Mouse (Mus musculus): ENCODE measurements around the gene Cog6. TPM values are rescaled to one million over a fixed set of nuclear protein-coding genes. Genes with fewer than 3 reads are reported as not detected.

Gene Cog6
- polyA plus RNA-seq, 1 experiment from 2014 or later = 59.0 TPM

DNA sequence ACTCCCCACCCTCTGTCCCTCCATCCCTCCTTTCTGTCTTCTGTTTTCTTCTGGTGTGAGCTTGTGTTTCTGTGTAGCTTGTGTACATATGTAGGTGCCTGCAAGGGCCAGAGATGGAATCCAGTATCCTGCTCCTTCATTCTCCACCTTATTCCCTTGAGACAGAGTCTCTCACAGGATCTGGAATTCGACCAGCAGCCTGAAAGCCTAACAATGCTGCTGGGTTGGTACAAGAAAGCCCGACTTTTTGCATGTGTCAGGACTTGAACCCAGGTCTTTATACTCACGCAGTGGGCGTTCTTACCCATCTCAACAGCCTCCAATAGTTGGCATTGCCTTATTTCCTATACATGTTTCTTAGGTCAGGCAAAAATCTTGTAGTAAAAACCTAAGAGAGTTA lies 28.7 kb upstream of the Cog6 start:
- Histone ChIP-seq H3K9ac (ENCODE audit: low read depth, low read length) (no peak overlapping the region), H3K4me1 (ENCODE audit: control insufficient read depth, insufficient read depth, low read length) (peaks cover 29% of the 10 kb centered on the region), H3K36me3 (ENCODE audit: control insufficient read depth, insufficient read depth, low read length) (no peaks in the 10 kb centered on the region), H3K9me3 (replicated peaks; ENCODE audit: control insufficient read depth, low read length) (no peaks in the 10 kb centered on the region), H3K27ac (ENCODE audit: low read depth, low read length) (no peak overlapping the region), H3K27me3 (ENCODE audit: control insufficient read depth, insufficient read depth, low read length) (no peaks in the 10 kb centered on the region), H3K4me3 (ENCODE audit: low read depth, low read length) (no peak overlapping the region), H3K4me2 (peak overlapping the region; percentile 6; the same call in 1 of the 2 replicates)
- ATAC-seq (replicated peaks; ENCODE audit: insufficient number of reproducible peaks, low FRiP score, low TSS enrichment) = no peak
- WGBS (ENCODE audit: insufficient replicate concordance) = 81% methylated on average over 4 of the region's 4 CpGs

DNA sequence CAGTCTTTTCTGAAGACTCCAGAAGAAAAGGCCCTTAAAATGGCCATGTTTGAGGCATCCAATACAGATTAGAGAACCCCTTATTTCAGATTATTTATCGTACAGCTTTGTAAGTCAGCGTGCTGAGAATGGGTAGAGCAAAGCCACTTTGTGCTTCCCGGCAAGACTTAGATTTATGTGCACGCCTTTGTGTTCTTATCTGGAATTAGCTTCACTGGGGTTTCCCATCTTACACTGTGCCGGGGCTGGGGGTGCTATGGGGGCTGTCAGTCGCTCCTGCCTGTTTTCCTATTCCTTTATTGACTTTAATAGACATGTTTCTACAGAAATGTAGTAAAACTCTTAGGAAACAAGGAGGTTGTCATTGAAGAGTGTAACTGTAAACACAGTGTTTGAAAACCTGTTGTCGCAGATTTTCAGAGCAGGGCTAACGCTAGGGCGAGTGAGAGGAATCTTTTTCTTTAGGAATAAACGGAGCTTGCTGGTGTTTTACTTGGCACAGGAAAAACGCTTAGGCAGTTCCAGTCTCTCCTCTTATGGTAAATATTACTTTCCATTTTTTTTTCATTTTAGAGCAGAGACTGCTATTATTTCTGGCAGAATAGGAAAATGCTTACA lies 27.8 kb upstream of the Cog6 start:
- peaks cover 33% of the 10 kb centered on the region for H3K4me1 ChIP-seq (ENCODE audit: control insufficient read depth, insufficient read depth, low read length)
- peak overlapping the region; percentile 52; the same call in 1 of the 2 replicates for H3K9ac ChIP-seq (ENCODE audit: low read depth, low read length)
- H3K27ac ChIP-seq (ENCODE audit: low read depth, low read length) = peak overlapping the region; percentile 84
- no peak for ATAC-seq (replicated peaks; ENCODE audit: insufficient number of reproducible peaks, low FRiP score, low TSS enrichment)
- 41% methylated on average over 11 of the region's 11 CpGs for WGBS (ENCODE audit: insufficient replicate concordance)
- H3K36me3 ChIP-seq (ENCODE audit: control insufficient read depth, insufficient read depth, low read length) = no peaks in the 10 kb centered on the region
- H3K27me3 ChIP-seq (ENCODE audit: control insufficient read depth, insufficient read depth, low read length) = no peaks in the 10 kb centered on the region
- H3K9me3 ChIP-seq (replicated peaks; ENCODE audit: control insufficient read depth, low read length) = no peaks in the 10 kb centered on the region
- peak overlapping the region; percentile 88 for H3K4me2 ChIP-seq
- peak overlapping the region; percentile 69 for H3K4me3 ChIP-seq (ENCODE audit: low read depth, low read length)

DNA sequence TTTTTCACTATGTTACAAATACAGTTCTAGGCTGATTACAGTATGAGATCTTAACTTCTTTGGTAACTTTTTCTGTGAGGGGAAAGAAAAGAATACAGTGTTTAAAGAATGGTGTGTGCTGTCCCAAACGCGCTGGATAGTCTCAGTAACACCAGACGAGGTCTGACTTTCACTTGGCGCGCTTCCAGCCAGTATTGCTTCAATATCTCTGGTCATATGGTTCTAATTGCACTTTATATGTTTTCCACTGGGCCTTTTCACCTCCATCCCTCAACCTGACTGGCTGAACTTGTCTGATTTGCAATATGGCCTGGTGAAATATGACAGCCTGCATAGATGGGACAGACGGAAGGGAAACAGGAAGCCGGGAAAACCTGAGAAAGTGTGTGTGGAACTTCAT lies 27.2 kb upstream of the Cog6 start:
- H3K27ac ChIP-seq (ENCODE audit: low read depth, low read length) = peak overlapping the region; percentile 84
- 44% methylated on average over 7 of the region's 7 CpGs for WGBS (ENCODE audit: insufficient replicate concordance)
- no peaks in the 10 kb centered on the region for H3K27me3 ChIP-seq (ENCODE audit: control insufficient read depth, insufficient read depth, low read length)
- peak overlapping the region; percentile 52; the same call in 1 of the 2 replicates for H3K9ac ChIP-seq (ENCODE audit: low read depth, low read length)
- no peak for ATAC-seq (replicated peaks; ENCODE audit: insufficient number of reproducible peaks, low FRiP score, low TSS enrichment)
- peak overlapping the region; percentile 69 for H3K4me3 ChIP-seq (ENCODE audit: low read depth, low read length)
- no peaks in the 10 kb centered on the region for H3K36me3 ChIP-seq (ENCODE audit: control insufficient read depth, insufficient read depth, low read length)
- peak overlapping the region; percentile 88 for H3K4me2 ChIP-seq
- peaks cover 35% of the 10 kb centered on the region for H3K4me1 ChIP-seq (ENCODE audit: control insufficient read depth, insufficient read depth, low read length)
- H3K9me3 ChIP-seq (replicated peaks; ENCODE audit: control insufficient read depth, low read length) = no peaks in the 10 kb centered on the region

DNA sequence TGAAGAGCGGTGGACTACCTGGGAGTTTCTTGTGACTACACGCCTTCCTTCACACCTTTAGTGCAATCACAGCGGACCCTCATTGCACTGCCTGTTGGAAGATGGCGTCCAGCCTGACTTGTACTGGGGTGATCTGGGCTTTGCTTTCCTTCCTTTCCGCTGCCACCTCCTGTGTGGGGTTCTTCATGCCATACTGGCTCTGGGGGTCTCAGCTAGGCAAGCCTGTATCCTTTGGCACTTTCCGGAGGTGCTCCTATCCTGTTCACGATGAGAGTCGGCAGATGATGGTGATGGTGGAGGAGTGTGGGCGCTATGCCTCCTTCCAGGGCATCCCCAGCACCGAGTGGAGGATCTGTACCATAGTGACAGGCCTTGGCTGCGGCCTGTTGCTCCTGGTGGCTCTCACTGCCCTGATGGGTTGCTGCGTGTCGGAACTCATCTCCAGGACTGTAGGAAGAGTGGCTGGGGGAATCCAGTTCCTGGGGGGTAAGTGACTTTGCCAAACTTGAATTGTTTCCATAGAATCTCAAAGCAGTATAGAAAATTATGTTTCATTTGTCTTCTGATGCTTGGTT lies 26.3 kb upstream of the Cog6 start:
- peaks cover 35% of the 10 kb centered on the region for H3K4me1 ChIP-seq (ENCODE audit: control insufficient read depth, insufficient read depth, low read length)
- peak overlapping the region; percentile 24; the same call in 1 of the 2 replicates for H3K27ac ChIP-seq (ENCODE audit: low read depth, low read length)
- no peaks in the 10 kb centered on the region for H3K9me3 ChIP-seq (replicated peaks; ENCODE audit: control insufficient read depth, low read length)
- H3K4me2 ChIP-seq = peak overlapping the region; percentile 88
- H3K4me3 ChIP-seq (ENCODE audit: low read depth, low read length) = peak overlapping the region; percentile 69
- WGBS (ENCODE audit: insufficient replicate concordance) = 85% methylated on average over 13 of the region's 13 CpGs
- no peak for ATAC-seq (replicated peaks; ENCODE audit: insufficient number of reproducible peaks, low FRiP score, low TSS enrichment)
- no peak overlapping the region; the same call in 1 of the 2 replicates for H3K9ac ChIP-seq (ENCODE audit: low read depth, low read length)
- no peaks in the 10 kb centered on the region for H3K36me3 ChIP-seq (ENCODE audit: control insufficient read depth, insufficient read depth, low read length)
- no peaks in the 10 kb centered on the region for H3K27me3 ChIP-seq (ENCODE audit: control insufficient read depth, insufficient read depth, low read length)

DNA sequence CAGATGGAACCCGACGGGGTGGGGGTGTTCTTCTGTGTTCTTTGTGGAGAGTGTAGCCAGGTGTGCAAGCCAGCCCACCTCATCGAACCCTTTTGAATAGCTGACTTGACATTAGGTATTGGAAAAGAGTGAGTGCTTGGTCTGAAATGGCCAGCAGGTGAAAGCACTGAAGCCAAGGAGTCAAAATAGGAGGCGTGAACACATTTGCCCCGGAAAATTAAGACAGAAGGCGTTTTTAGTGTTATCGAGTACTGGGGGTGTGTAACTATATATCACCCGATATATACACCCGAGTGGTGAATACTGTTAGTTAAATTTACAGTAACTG lies 25.2 kb upstream of the Cog6 start:
- 19% methylated on average over 9 of the region's 9 CpGs for WGBS (ENCODE audit: insufficient replicate concordance)
- Histone ChIP-seq H3K27me3 (ENCODE audit: control insufficient read depth, insufficient read depth, low read length) (no peaks in the 10 kb centered on the region), H3K9me3 (replicated peaks; ENCODE audit: control insufficient read depth, low read length) (no peaks in the 10 kb centered on the region), H3K36me3 (ENCODE audit: control insufficient read depth, insufficient read depth, low read length) (no peaks in the 10 kb centered on the region), H3K4me2 (peak overlapping the region; percentile 88), H3K4me3 (ENCODE audit: low read depth, low read length) (peak overlapping the region; percentile 69), H3K9ac (ENCODE audit: low read depth, low read length) (peak overlapping the region; percentile 88), H3K27ac (ENCODE audit: low read depth, low read length) (peak overlapping the region; percentile 88; the same call in 1 of the 2 replicates), H3K4me1 (ENCODE audit: control insufficient read depth, insufficient read depth, low read length) (peaks cover 35% of the 10 kb centered on the region)
- ATAC-seq (replicated peaks; ENCODE audit: insufficient number of reproducible peaks, low FRiP score, low TSS enrichment) = no peak

DNA sequence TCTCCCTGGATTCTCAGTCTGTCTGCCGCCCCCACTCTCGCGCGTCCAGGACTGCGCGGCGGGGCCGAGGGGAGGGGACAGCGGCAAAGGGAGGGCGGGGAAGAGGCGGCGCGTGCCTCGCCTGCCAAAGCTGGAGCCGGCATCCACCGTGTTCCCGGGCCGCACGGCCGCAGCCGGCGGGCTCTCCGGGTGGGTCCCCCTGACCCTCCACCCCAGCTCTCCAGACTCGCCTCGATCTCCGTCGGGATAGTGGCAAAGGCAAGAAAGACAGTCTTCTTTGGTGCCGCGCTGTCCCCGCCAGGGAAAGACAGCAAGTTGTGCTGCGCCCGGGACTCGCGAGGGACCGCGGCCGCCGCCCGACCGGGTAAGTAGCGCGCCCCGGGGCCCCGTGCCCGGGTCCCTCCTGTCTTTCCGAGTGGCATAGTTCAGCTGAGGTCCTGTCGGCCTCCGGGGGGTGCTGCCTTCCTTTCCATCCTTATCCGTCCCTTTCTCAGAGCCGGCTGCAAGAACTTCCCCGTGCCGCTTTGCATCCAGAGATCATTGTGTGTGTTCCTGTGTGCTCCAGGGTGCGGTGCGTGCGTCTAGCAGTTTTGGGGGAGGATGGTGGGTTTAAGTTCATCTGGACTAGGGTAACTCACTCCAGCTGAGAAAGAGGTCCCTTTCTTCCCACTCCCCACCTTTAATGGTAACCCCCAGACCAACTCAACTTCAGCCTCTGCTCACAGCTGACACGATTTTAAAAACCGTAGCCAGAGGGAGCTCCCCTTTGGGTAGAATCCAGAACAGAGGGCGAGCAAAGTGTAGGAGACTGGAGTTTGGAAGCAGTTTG lies 24.6 kb upstream of the Cog6 start, which contains the start of gene Lhfp:
Gene Lhfp (plus strand): TSS at position 118 of the 829 bp plus-strand sequence.
- Histone ChIP-seq H3K36me3 (ENCODE audit: control insufficient read depth, insufficient read depth, low read length) (no peaks in the 10 kb centered on the region), H3K27me3 (ENCODE audit: control insufficient read depth, insufficient read depth, low read length) (no peaks in the 10 kb centered on the region), H3K27ac (ENCODE audit: low read depth, low read length) (peak within 1 kb of the TSS; percentile 88), H3K4me3 (ENCODE audit: low read depth, low read length) (peak within 1 kb of the TSS; percentile 69), H3K9ac (ENCODE audit: low read depth, low read length) (peak within 1 kb of the TSS; percentile 88), H3K4me1 (ENCODE audit: control insufficient read depth, insufficient read depth, low read length) (peaks cover 35% of the 10 kb centered on the region), H3K4me2 (peak within 1 kb of the TSS; percentile 88), H3K9me3 (replicated peaks; ENCODE audit: control insufficient read depth, low read length) (no peaks in the 10 kb centered on the region)
- peak; percentile 82 for ATAC-seq (replicated peaks; ENCODE audit: insufficient number of reproducible peaks, low FRiP score, low TSS enrichment)
- WGBS (ENCODE audit: insufficient replicate concordance) = under 1% methylated on average over 56 of the region's 58 CpGs

DNA sequence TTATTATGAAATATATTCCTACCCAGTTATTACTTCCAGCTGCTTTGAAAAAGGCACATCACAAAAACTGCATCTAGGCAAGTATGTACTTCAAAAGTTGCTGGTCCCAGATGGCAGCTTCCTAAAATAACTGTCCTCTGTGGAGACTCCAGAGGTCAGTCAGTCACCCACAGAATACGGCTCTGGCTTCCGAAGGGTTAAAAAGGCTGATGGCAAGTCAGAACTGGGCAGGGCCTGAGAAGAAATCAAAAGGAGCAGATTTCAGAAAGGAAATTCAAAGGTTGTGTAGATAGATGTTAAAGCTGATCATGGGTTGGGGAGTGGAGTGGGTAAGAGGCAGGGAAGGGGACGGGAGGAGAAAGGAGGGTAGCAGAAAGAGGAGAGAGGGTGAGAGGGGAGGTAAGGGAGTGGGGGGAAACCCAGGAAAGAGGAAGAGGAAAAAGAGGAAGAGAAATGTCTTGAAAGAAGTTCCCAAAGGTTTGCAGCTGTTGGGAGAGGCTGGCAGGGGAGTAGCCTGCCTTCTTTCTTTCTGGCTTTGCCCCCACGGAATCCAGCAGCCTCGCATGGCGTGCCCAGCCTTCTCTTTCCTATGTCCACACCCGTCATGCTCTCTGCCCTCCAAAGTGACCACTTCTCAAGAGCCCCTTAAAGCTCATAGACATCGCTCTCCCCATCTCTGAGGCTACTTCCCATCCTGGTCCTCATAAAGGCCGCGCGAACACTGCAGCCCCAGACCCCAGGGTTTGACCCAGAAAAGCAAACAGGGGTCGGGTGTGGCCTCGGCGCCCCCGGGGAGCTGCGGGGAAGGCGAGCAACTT lies 23.8 kb upstream of the Cog6 start:
- H3K27ac ChIP-seq (ENCODE audit: low read depth, low read length) = peak overlapping the region; percentile 88
- WGBS (ENCODE audit: insufficient replicate concordance) = 4% methylated on average over 17 of the region's 17 CpGs

DNA sequence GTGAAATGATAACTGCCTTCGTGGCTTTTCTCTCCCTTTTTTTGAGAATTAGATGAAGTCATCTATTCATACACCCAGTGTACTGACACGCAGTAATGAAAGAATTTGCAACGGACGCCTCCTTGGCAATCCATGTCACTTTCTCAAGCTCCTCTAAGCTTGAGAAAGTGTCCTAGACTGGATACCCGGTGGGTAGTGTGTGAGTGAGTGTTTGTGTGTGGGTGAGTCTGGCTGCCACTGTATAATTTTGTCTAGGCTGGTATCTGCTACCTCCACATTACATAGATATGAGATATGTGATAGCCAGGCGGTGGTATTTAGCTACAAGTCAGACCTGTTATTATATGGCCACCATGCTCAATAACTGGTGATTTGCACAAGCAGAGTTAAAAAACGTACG lies 22.7 kb upstream of the Cog6 start:
- no peak for ATAC-seq (replicated peaks; ENCODE audit: insufficient number of reproducible peaks, low FRiP score, low TSS enrichment)
- Histone ChIP-seq H3K27ac (ENCODE audit: low read depth, low read length) (no peak overlapping the region), H3K4me2 (no peak overlapping the region), H3K9me3 (replicated peaks; ENCODE audit: control insufficient read depth, low read length) (no peaks in the 10 kb centered on the region), H3K9ac (ENCODE audit: low read depth, low read length) (no peak overlapping the region), H3K27me3 (ENCODE audit: control insufficient read depth, insufficient read depth, low read length) (no peaks in the 10 kb centered on the region), H3K4me3 (ENCODE audit: low read depth, low read length) (no peak overlapping the region), H3K4me1 (ENCODE audit: control insufficient read depth, insufficient read depth, low read length) (peaks cover 28% of the 10 kb centered on the region), H3K36me3 (ENCODE audit: control insufficient read depth, insufficient read depth, low read length) (no peaks in the 10 kb centered on the region)
- 72% methylated on average over 8 of the region's 8 CpGs for WGBS (ENCODE audit: insufficient replicate concordance)

More for the DNA sequence above, 23.8 kb upstream of the Cog6 start:
- Histone ChIP-seq H3K27me3 (ENCODE audit: control insufficient read depth, insufficient read depth, low read length) (no peaks in the 10 kb centered on the region), H3K4me3 (ENCODE audit: low read depth, low read length) (peak overlapping the region; percentile 69), H3K9ac (ENCODE audit: low read depth, low read length) (peak overlapping the region; percentile 88), H3K9me3 (replicated peaks; ENCODE audit: control insufficient read depth, low read length) (no peaks in the 10 kb centered on the region), H3K4me1 (ENCODE audit: control insufficient read depth, insufficient read depth, low read length) (peaks cover 34% of the 10 kb centered on the region), H3K4me2 (peak overlapping the region; percentile 88), H3K36me3 (ENCODE audit: control insufficient read depth, insufficient read depth, low read length) (no peaks in the 10 kb centered on the region)
- ATAC-seq (replicated peaks; ENCODE audit: insufficient number of reproducible peaks, low FRiP score, low TSS enrichment) = 0 out of 2 replicates have a peak, but pooled peaks have one; percentile 5
